Mouse (Mus musculus) heart, embryonic 12.5 days (tissue): ENCODE measurements around the gene Taf3. TPM values are rescaled to one million over a fixed set of nuclear protein-coding genes. Genes with fewer than 3 reads are reported as not detected.

Experiments
- ATAC-seq: fragments of 200-750 bp; cut with Nextera tagmentation; 2 replicates; pipeline ENCODE4 v1.8.0; 2017; ENCODE audit warnings: moderate TSS enrichment, moderate library complexity; ENCODE audit not compliant: insufficient number of reproducible peaks, low FRiP score
- H3K27ac ChIP-seq: fragments of 300-500 bp; sonication (generic); 2 replicates; pipeline ENCODE4 v1.5.1; 2016; ENCODE audit warnings: mild to moderate bottlenecking, moderate library complexity; ENCODE audit not compliant: poor library complexity, severe bottlenecking
- H3K27me3 ChIP-seq: fragments of 300-500 bp; sonication (generic); replicated peaks from 2 replicates; pipeline ENCODE4 v1.6.1; 2016; ENCODE audit warnings: mild to moderate bottlenecking, moderate library complexity
- H3K36me3 ChIP-seq: fragments of 300-500 bp; sonication (generic); 2 replicates; pipeline ENCODE4 v1.6.1; 2016; ENCODE audit warnings: mild to moderate bottlenecking, moderate library complexity
- H3K4me1 ChIP-seq: fragments of 300-500 bp; sonication (generic); replicated peaks from 2 replicates; pipeline ENCODE4 v1.6.1; 2016; ENCODE audit warnings: mild to moderate bottlenecking
- H3K4me2 ChIP-seq: fragments of 300-500 bp; sonication (generic); 2 replicates; pipeline ENCODE4 v1.6.1; 2016; ENCODE audit warnings: mild to moderate bottlenecking, moderate library complexity
- H3K4me3 ChIP-seq: fragments of 300-500 bp; sonication (generic); 2 replicates; pipeline ENCODE4 v1.5.1; 2016; ENCODE audit warnings: mild to moderate bottlenecking
- H3K9ac ChIP-seq: fragments of 300-500 bp; sonication (generic); 2 replicates; pipeline ENCODE4 v1.6.1; 2016; ENCODE audit warnings: mild to moderate bottlenecking, moderate library complexity
- H3K9me3 ChIP-seq: fragments of 300-500 bp; sonication (generic); replicated peaks from 2 replicates; pipeline ENCODE4 v1.6.1; 2016; ENCODE audit warnings: mild to moderate bottlenecking, moderate library complexity
- WGBS: fragments of 180-500 bp; shearing (Covaris S2); methylation state at CpG from one replicate; pipeline ENCODE4 v1.1.7; 2016; 5-methylcytosine and 5-hydroxymethylcytosine counted together
- polyA plus RNA-seq: library from polyadenylated mRNA; unstranded; fragments of >200 nt; fragmentation: Nextera tagmentation; extraction: Ambion mirVana; gene quantifications from 2 replicates; pipeline ENCODE4 v1.2.1, GENCODE M21; 2016

Taf3 gene
- polyA plus RNA-seq, 1 experiment from 2014 or later = 8.9 TPM

DNA sequence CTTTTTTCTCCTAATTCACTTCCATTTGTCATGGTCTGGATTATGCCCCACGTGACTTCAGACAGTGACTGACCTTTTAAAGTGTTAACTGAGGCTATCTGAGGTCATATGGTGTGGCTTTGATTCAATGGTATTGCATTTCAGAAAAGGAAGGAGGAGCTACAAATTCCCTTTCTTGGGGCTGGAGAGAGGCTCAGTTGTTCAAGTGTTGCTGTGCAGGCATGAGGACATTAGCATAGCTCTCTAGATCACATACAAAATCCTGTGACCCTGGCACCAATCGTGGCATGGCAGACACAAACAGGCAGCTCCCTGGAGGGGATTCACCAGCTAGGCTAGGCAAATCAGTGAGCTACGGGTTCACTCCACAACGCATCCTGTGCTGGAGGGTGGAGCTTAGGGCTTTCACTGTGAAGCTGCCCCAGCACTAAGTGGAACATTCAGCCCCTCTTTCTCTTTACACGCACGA, 62.4 kb downstream of the Taf3 start:
- no peaks in the 10 kb centered on the region for H3K36me3 ChIP-seq
- no peak overlapping the region for H3K27ac ChIP-seq
- no peak overlapping the region for H3K4me3 ChIP-seq
- no peaks in the 10 kb centered on the region for H3K27me3 ChIP-seq
- 5% methylated on average over 6 of the region's 6 CpGs for WGBS
- H3K4me2 ChIP-seq = peak overlapping the region; percentile 41
- no peak for ATAC-seq
- H3K9me3 ChIP-seq = no peaks in the 10 kb centered on the region
- 0 out of 2 replicates have a peak overlapping the region, but pooled peaks have one; percentile 29 for H3K9ac ChIP-seq
- peaks cover 9% of the 10 kb centered on the region for H3K4me1 ChIP-seq

DNA sequence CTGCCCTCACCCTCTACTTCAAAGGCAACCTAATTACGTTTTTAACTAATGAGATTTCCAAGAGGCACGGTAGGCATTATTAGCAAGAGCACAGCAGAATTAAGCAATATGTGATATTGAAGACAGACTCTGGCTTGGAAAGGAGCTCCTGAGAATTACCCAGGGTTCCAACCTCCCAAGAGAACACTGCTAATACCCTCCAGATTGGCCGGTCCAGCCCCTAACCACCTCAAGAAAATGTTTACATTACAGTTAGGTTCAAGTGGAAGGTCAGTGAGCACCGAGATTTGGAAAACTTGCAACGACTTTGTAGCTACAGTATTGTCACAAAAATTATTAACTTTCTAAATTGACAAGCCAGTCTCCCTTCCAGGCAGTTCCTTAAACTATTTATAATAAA, 66.0 kb downstream of the Taf3 start:
- Histone ChIP-seq H3K36me3 (0 out of 2 replicates have a peak, but pooled peaks cover 2% of the 10 kb centered on the region), H3K4me2 (no peak overlapping the region)
- 34% methylated on average over 5 of the region's 5 CpGs for WGBS

DNA sequence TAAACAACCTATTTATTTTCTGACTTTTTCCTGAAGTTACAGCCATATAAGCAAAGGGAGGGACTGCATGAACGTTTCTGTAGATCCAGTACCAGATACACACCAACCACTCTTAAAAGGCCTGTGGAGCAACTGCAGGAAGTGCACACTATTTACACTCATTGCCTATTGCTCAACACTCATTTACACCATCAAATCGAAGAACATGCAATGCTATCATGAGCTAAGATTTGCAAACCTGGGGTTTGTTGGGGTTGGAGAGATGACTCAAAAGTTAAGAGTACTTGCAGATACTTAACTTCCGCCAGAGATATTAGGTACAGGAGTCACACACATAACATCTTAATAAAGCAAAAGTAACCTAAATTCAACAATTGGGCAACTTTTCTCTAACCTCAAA, 76.5 kb downstream of the Taf3 start:
- Histone ChIP-seq H3K9me3 (no peaks in the 10 kb centered on the region), H3K9ac (no peak overlapping the region), H3K4me3 (no peak overlapping the region), H3K27me3 (no peaks in the 10 kb centered on the region), H3K4me1 (peaks cover 31% of the 10 kb centered on the region), H3K4me2 (no peak overlapping the region), H3K27ac (no peak overlapping the region), H3K36me3 (no peaks in the 10 kb centered on the region)
- WGBS = 74% methylated on average over 3 of the region's 3 CpGs
- no peak for ATAC-seq

More for the DNA sequence above, 66.0 kb downstream of the Taf3 start:
- Histone ChIP-seq H3K4me1 (peaks cover 9% of the 10 kb centered on the region), H3K27me3 (no peaks in the 10 kb centered on the region), H3K9me3 (peaks cover under 1% of the 10 kb centered on the region), H3K27ac (no peak overlapping the region), H3K9ac (no peak overlapping the region), H3K4me3 (no peak overlapping the region)
- no peak for ATAC-seq

DNA sequence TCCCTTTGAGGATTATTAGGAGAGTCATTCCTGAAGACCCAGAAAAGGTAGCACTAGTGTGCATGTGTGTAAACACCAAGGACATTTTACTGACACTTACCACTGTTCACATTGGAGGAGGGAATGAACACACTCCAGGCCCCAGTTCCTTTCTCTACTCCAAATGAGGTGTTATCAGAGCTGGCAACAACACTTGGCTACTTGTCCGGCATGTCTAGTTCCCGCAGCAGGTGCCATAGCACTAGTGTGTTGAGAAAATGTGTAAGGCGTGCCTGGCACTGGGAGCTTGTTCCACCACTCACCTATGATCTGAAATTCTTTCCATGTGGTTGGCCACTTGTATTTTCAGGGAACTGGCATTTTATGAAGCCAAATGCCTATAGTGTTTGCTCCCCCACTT, 77.8 kb downstream of the Taf3 start:
- Histone ChIP-seq H3K9me3 (no peaks in the 10 kb centered on the region), H3K27me3 (no peaks in the 10 kb centered on the region), H3K9ac (no peak overlapping the region), H3K4me3 (no peak overlapping the region), H3K36me3 (no peaks in the 10 kb centered on the region), H3K4me2 (no peak overlapping the region), H3K27ac (peak overlapping the region; percentile 53; the same call in 1 of the 2 replicates), H3K4me1 (peaks cover 41% of the 10 kb centered on the region)
- WGBS = 40% methylated on average over 3 of the region's 3 CpGs
- 0 out of 2 replicates have a peak, but pooled peaks have one; percentile 43 for ATAC-seq

DNA sequence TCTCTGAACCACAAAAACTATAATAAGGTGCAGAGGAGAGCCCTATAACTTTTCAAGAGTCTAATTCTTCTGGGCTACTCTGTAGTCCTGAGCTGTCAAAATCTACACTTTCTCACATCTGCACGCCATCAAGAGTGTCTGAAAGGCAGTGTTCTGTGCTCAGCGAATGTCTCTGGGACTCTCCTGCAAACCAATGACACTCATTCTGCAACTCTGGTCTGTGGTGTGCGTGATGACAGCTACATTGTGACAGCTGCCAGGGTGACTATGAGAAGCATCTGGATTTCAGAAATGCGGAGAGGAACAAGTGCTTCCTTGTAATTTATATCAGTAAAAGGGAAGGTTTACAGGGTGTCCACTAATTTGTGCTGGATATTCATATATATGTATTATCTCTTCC, 78.2 kb downstream of the Taf3 start:
- WGBS = 23% methylated on average over 4 of the region's 4 CpGs
- Histone ChIP-seq H3K9ac (no peak overlapping the region), H3K4me2 (0 out of 2 replicates have a peak overlapping the region, but pooled peaks have one; percentile 14), H3K4me1 (peaks cover 41% of the 10 kb centered on the region), H3K27ac (peak overlapping the region; percentile 53; the same call in 1 of the 2 replicates), H3K4me3 (no peak overlapping the region), H3K36me3 (no peaks in the 10 kb centered on the region), H3K9me3 (no peaks in the 10 kb centered on the region), H3K27me3 (no peaks in the 10 kb centered on the region)
- ATAC-seq = 0 out of 2 replicates have a peak, but pooled peaks have one; percentile 54

DNA sequence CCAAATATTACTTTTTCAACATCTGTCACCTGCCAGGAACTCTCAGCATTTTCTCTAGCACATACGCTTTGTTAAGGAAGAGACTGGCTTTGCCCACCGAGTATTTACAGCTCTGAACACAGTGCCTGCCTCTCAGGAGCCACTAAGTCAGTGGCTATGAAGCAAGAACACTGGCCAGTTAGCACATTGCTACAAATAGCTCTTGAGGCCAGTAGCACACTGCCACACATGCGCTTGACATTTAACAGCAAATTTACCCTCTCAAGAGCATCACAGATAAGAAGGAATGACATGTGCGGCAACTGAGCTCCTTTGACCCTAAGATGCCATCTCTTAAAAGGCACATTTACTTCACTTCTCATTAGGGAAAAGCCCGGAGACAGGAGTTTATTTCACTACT, 78.7 kb downstream of the Taf3 start:
- Histone ChIP-seq H3K4me2 (peak overlapping the region; percentile 14; the same call in 1 of the 2 replicates), H3K9ac (no peak overlapping the region), H3K27ac (peak overlapping the region; percentile 53), H3K4me1 (peaks cover 41% of the 10 kb centered on the region), H3K36me3 (no peaks in the 10 kb centered on the region), H3K27me3 (no peaks in the 10 kb centered on the region), H3K9me3 (no peaks in the 10 kb centered on the region), H3K4me3 (no peak overlapping the region)
- ATAC-seq = no peak
- 27% methylated on average over 5 of the region's 5 CpGs for WGBS

DNA sequence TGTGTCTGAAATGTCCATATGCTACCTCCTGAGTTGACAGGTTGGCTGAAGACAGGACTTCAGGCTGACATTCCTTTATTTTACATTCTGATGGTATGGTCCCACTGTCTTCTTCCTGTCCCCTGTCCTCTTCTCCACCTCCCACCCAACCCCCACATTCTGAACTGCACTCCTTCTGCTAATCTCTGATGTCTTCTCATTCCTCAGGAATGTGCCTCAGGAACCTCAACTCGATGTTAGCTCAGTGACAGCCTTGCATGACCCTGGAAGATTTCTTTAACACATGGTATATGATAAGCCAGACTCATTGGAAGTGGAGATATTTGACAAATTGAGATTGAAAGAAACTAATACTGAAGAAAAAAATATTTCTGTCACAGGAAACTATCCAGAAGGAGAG, 81.8 kb downstream of the Taf3 start:
- H3K27ac ChIP-seq = no peak overlapping the region
- H3K4me3 ChIP-seq = no peak overlapping the region
- no peak overlapping the region for H3K4me2 ChIP-seq
- H3K9ac ChIP-seq = no peak overlapping the region
- peaks cover 50% of the 10 kb centered on the region for H3K4me1 ChIP-seq
- no peaks in the 10 kb centered on the region for H3K9me3 ChIP-seq
- H3K27me3 ChIP-seq = no peaks in the 10 kb centered on the region
- no peaks in the 10 kb centered on the region for H3K36me3 ChIP-seq
- WGBS = 10% methylated on average over 1 of the region's 1 CpGs
- no peak for ATAC-seq

DNA sequence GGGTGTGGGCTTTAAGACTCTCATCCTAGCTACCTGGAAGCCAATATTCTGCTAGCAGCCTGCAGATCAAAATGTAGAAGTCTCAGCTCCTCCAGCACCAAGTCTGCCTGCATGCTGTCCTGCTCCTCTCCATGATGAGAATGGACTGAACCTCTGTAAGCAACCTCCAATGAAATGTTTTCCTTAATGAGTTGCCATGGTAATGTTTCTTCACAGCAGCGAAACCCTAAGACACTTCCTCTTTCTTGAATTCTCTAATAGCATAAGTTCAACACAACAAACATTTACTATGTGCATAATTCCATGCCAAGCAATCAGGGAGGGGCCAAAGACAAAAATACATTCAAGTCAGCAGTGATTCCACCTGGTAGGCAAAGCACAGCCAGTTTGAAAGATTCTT, 82.8 kb downstream of the Taf3 start:
- 87% methylated on average over 1 of the region's 1 CpGs for WGBS
- H3K27ac ChIP-seq = no peak overlapping the region
- H3K4me2 ChIP-seq = no peak overlapping the region
- no peaks in the 10 kb centered on the region for H3K27me3 ChIP-seq
- no peaks in the 10 kb centered on the region for H3K36me3 ChIP-seq
- no peak overlapping the region for H3K4me3 ChIP-seq
- no peak overlapping the region for H3K9ac ChIP-seq
- no peaks in the 10 kb centered on the region for H3K9me3 ChIP-seq
- ATAC-seq = no peak
- peaks cover 48% of the 10 kb centered on the region for H3K4me1 ChIP-seq

DNA sequence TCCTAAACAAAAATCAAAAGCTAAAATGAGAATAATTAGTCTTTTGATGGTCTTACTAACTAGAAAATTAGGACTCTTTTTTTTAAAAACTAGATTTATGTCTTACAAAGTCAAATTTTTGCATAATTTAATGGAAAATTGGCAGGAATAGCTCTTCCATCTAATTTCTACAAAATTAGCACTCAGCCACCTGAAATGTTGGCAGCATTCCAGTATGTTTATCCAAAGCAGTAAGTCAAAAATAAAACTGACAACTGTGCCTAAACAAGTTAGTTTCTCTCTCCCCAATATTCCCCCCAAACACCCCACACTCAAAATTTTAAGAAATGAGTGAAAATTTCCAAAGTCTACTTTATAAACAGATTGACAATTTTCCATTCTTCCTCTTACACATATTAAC, 85.5 kb downstream of the Taf3 start:
- no peak overlapping the region for H3K4me3 ChIP-seq
- no peak overlapping the region for H3K27ac ChIP-seq
- ATAC-seq = no peak
- no peaks in the 10 kb centered on the region for H3K27me3 ChIP-seq
- no peaks in the 10 kb centered on the region for H3K36me3 ChIP-seq
- no peak overlapping the region for H3K9ac ChIP-seq
- no peaks in the 10 kb centered on the region for H3K9me3 ChIP-seq
- no peak overlapping the region for H3K4me2 ChIP-seq
- H3K4me1 ChIP-seq = peaks cover 28% of the 10 kb centered on the region

DNA sequence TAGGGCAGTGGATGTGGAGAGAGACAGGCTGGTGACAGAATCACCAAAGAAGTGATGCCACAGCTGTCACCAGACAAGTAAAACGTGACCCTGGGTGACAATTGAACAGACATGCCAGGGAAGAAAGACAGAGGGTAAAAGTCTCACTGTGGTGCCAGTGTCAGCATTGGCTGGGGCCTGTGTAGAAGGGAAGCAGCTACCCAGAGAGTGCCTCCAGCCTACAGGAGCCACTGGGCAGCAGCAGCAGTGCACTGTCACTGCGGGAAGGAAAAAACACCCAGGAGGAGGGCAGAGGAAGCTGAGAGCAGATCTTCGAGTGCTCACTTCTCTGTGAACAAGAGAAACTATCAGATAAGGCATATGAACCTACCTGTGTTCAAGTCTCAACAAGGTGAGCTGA, 86.7 kb downstream of the Taf3 start:
- H3K36me3 ChIP-seq = no peaks in the 10 kb centered on the region
- H3K9ac ChIP-seq = no peak overlapping the region
- no peak overlapping the region for H3K4me2 ChIP-seq
- no peak overlapping the region for H3K27ac ChIP-seq
- peaks cover 24% of the 10 kb centered on the region for H3K4me1 ChIP-seq
- no peak overlapping the region for H3K4me3 ChIP-seq
- no peaks in the 10 kb centered on the region for H3K9me3 ChIP-seq
- WGBS = 39% methylated on average over 3 of the region's 3 CpGs
- ATAC-seq = no peak
- H3K27me3 ChIP-seq = no peaks in the 10 kb centered on the region

DNA sequence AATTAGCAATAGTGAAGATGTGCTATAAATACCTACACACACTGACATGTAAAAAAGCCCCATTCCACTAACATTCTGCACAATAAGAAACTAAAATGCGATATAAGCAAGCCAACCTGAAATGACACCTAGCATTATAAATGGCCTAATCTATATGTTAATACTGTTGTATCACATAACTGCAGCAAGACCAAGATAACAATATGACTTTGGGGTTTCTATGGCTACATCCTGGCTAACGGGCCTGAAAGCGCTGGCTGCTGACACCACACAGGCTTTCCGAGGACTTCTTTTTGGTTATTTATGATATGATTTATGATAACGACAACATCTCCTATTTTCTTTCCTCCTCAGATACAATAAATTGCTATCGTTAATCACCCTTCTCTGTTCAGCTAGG, 90.4 kb downstream of the Taf3 start:
- H3K27me3 ChIP-seq = no peaks in the 10 kb centered on the region
- H3K9ac ChIP-seq = no peak overlapping the region
- 92% methylated on average over 6 of the region's 6 CpGs for WGBS
- H3K9me3 ChIP-seq = no peaks in the 10 kb centered on the region
- no peaks in the 10 kb centered on the region for H3K36me3 ChIP-seq
- peaks cover 21% of the 10 kb centered on the region for H3K4me1 ChIP-seq
- no peak overlapping the region for H3K27ac ChIP-seq
- no peak overlapping the region for H3K4me2 ChIP-seq
- ATAC-seq = no peak
- no peak overlapping the region for H3K4me3 ChIP-seq

DNA sequence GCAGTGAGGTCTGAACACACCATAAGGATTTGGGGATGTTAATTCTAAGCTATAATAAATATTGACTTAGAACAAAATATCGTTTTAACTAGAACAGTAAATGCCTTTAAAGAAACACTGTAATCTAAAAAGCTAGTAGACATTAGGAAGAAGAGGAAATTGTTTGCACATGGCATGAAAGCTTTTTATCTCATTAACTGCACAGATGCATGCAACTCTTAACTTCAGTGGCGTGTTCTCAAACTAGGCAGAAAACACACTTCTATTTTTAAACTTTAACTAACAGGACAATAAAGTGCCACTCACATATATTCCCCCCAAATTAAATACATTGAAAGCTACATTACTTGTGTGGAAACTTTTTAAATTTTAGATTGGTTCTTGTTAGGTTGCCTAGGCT, 91.8 kb downstream of the Taf3 start:
- H3K9me3 ChIP-seq = no peaks in the 10 kb centered on the region
- no peak for ATAC-seq
- no peak overlapping the region for H3K4me2 ChIP-seq
- H3K36me3 ChIP-seq = peaks cover 12% of the 10 kb centered on the region; the same call in 1 of the 2 replicates
- H3K9ac ChIP-seq = no peak overlapping the region
- no peaks in the 10 kb centered on the region for H3K27me3 ChIP-seq
- 49% methylated on average over 2 of the region's 2 CpGs for whole genome bisulfite sequencing
- H3K4me3 ChIP-seq = no peak overlapping the region
- H3K27ac ChIP-seq = no peak overlapping the region
- peaks cover 11% of the 10 kb centered on the region for H3K4me1 ChIP-seq
